Mouse (Mus musculus) thymus, adult 18-20 months (tissue): ENCODE results near the gene Tdg.
"Not testable (repeated sequence)": the region's sequence is repeated elsewhere in the genome, so short reads cannot be mapped to it uniquely, and the experiment has no call there.

Source experiments
- DNase-seq, 2 experiments: peaks; one replicate each; pipeline ENCODE4 v3.0.0; 2022; ENCODE audit warnings: mixed read lengths in 2 of 2

The Tdg gene

DNA sequence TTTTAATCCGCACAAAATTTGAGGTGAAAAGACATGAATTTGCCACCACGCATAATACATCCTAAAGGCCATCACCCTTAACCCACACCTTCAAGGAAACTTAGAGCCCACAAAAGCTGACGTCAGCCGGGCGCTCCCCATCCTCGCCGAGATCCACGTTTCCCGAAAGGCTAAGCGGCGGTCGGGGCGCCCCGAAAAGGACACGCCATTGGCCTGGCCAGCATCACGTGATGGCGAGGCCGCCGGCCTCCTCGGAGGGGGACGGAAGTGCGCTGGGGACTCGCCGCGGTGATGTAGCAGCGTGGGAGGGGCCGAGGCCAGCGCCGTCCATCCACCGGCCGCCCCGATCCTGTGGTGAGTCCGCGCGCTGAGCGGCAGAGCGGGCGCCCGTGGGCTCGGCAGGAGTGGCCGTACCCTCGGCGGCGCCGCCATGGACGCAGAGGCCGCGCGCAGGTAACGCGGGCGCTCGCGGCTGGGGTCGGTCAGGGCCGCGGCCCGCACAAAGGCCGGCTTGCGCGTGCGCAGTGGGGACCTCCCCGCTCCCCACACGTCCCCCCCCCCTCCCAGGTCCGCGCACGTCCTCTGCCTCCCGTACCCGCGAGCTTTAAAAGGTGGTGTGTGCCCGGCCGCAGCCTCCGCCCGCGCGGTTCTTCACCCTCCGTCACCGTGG lies at the start of gene Tdg:
TSS of gene Tdg (plus strand) at position 243 of the 670 bp plus-strand sequence.
- peak; percentile 87 to 92 for DNase-seq

DNA sequence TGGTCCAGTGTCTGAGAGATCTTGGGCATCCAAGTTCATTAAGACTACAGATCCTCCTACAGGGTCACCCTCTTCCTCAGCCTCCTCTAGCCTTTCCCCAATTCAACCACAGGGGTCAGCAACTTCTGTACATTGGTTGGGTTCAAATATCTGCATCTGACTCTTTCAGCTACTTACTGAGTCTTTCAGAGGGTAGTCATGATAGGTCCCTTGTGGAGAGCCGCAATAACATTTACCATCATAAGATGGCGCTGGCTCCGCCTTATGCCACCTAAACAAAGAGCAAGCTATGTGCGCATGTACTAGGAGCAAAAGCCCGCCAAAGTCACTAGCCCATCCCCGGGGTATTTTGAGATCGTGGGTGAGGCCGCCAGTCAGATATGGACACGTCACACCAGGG lies 40.0 kb upstream of the Tdg start:
- not testable (repeated sequence) for DNase-seq

DNA sequence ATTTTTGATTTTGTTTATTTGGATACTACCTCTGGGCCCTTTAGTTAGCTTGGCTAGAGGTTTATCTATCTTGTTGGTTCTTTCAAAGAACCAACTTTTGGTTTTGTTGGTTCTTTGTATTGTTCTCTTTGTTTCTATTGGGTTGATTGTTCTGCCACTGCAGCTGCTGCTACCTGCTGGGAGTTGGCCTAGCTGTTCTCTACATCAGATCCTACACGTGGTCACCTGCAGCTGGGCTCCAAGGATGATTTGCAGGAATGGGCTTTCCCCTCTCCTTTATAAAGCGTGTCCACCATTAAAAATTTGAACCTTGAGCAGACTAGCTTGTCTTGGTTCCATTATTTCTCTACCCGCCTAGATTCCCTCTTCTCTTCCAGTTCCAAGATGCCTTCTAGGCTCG lies 35.2 kb upstream of the Tdg start:
- DNase-seq: not testable (repeated sequence)

DNA sequence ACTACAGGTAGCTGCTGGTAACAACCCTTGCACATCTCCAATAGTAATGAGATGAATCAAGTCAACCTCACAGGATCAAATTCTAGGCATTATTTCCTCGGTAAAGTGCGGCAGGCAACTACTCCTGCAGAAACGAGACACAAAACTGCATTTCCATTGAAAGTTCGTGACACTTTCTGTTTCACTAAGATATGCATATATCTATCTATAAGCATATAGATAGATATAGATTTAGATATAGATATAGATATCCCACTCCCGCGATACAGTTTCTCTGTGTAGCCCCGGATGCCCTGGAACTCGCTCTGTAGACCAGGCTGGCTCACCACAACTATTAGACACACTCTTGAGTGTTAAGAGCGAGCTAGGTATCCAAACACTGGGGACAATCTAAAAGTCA lies 7.4 kb upstream of the Tdg start:
- DNase-seq: no peak

DNA sequence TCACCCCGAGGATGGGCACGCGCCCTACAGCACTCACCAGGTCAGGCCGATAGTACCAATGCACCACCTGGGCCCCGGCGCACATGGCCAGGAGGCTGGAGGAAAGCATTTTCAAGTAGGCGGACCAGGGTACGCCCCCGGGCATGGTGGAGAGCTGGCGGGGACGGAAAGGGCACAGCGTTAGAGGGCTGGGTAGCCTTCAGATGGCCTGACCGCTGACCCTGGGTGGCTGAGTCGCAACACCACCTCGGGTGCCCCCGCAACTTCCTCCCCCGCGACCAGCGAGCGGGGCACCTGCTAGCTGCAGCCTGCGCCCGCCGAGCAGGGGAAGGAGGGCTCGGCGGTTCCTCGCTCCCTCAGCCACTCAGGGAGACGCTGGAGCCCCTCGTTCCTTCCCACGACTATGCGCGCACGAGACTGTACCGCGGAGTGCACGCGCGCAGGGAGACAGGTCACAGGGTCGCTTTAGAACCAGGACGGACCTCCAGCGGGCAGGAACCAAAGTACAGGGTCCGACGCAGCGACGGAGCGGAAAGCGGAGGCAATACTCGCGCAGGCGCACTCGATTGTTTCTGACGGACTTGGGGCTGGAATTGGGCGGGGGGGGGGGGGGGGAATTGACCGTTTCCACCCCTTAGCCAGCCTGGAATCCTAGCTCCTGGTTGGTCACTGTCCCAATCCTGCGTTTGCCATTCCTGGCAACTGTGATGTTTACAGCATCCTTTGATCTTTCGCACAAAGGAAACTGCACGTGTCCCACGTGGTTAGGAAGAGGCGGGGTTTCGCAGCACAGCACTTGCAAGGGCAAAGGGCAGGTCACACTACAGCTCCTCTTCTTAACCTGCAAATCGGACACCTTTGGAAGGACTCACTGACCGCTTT lies 6.7 kb upstream of the Tdg start, which contains the start of gene 1190007I07Rik:
TSS of gene 1190007I07Rik (minus strand) at position 558 of the 882 bp plus-strand sequence.
- DNase-seq: peak; percentile 65 to 78

DNA sequence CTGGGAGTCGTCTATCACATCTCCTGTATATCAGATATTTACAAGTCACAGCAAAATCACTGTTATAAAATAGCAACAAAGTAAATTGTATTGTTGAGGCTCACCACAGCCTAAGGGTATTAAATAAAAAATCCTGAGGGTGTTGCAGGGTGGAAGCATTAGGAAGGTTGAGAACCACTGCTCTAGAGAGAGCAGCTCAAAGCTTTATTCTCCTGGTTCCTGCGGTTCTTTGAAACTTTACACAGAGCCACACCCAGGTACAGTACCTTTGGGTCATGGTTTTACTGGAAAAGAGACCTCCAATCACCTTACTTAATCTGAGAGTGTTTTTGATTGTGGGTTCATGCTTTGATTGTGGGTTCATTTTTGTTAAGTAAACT lies 6.1 kb upstream of the Tdg start:
- not testable (repeated sequence) for DNase-seq

DNA sequence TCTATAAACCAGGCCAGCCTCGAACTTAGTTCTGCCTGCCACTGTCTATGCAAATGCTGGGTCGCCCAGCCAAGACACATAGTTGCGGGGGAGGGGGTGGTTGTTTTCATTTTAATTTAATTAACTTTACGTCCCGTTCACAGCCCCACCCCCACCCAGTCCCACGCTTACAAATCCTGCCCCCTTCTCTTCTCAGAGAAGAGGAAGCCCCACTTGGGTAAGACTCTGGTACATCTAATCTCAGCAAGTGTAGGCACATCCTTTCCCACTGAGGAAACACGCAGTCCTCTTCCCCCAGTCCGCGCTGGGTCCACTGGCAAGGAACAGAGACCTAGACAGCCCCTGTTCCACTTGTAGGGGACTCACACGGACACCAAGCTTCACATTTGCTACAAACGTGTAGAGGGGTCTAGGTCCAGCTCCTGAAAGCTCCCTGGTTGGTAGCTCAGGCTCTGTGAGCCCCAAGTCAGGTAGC lies 480 bp upstream of the Tdg start:
- peak in 1 of 2 experiments; percentile 33 for DNase-seq

DNA sequence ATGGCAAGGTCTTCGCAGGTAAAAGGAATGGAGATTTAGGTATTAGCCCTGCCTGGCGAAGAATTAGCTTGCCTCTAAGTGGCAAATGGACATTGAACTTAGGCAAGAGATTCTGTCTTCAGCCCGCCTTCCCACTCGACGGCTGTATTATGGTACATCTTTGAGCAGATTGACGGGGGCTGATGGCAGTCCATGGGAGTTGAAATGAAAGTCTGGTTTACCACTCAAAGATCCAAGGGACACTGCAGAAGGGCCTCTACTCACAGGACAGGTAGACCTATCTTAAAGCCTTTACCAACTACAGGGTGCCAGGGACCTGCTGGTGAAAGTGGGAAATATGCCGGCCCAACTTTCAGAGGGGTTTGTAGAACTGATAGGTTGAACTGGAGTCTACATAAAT lies 869 bp downstream of the Tdg start:
- no peak for DNase-seq

DNA sequence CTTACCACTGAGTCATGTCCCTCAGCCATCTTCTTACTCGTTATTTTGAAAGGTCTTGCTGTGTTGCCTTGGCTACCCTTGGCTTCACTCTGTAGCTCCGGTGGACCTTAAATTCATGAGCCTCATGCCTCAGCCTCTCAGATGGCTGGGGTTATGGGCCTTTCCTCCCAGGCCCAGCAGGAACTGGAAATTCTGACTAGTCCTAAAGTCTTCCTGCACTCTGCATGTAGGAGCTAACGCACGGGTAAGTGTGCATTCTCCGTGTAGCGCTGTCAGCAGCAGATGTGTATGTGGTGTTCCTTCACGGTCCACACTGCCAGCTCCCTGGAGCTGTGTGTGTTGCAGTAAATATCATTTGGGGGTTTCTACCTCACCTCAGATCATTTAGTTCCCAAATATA lies 1.5 kb downstream of the Tdg start:
- DNase-seq: no peak

DNA sequence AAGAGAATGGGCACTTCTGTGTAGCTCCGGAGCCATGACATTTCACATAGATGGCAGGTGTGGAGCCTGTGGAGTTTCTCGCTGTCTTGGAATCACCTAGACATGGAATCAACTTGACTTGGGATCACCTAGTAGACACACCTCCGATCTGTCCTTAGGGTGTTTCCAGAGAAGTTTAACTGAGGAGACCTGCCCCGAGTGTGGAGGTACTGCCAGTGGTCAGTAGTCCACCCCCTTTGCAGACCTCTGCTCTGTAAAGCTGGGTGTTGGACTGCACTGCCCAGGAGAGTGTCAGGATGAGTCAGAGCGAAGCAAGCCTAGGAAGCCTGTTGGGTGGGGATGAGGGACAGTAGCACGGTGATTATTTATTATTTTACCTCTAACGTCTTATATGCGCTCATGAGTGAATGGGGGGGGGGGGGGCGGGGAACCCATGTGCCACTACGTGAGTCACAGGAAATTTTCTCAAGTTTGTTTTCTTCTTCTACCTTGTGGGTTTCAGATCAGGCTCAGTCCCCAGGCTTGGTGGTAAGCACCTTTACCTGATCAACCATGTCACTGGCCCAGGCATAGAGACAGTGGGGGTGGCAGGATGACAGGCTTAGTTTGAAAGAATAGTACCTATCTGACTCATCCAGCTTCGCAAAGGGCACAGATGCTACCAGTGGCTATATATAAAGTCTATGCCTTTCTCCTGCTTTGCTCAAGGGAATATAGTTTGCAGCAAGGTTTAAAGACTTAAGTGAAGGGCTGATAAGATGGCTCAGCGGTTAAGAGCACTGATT lies 3.1 kb downstream of the Tdg start:
- DNase-seq: no peak

DNA sequence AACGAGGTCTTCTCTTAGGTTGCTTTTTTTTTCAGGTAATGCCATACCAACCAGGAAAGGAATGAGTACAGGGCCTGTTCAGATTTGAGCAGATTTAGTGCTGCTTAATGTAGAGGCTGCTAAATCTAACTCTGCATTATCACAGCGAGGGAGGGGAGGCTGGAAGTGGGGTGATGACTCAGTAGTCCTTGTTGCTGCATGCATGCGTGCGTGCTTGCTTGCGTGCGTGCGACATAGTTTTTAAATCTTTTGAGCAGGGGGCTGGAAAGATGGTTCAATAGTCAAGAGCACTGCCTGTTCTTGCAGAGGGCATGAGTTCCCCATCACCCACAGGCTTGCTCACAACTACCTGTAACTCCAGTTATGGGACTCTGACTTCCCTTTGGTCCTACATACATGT lies 4.7 kb downstream of the Tdg start:
- no peak for DNase-seq

DNA sequence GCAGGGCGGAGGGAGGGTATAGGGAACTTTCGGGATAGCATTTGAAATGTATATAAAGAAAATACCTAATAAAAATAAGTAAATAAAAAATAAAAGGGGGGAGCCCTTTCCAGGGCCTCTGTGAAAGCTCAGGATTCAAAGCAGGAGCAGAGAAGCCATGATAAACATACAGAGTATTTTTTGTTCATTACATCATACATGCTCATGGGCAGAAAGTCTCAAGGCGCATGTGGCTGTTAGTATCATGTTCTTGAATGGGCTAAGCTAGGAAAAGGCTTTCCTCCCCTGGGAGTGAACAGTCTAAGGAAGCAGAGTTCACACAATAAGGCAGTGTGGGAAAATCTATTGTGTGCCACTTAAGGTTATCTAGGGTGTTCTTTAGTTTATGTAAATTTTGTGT lies 6.7 kb downstream of the Tdg start:
- no peak for DNase-seq

DNA sequence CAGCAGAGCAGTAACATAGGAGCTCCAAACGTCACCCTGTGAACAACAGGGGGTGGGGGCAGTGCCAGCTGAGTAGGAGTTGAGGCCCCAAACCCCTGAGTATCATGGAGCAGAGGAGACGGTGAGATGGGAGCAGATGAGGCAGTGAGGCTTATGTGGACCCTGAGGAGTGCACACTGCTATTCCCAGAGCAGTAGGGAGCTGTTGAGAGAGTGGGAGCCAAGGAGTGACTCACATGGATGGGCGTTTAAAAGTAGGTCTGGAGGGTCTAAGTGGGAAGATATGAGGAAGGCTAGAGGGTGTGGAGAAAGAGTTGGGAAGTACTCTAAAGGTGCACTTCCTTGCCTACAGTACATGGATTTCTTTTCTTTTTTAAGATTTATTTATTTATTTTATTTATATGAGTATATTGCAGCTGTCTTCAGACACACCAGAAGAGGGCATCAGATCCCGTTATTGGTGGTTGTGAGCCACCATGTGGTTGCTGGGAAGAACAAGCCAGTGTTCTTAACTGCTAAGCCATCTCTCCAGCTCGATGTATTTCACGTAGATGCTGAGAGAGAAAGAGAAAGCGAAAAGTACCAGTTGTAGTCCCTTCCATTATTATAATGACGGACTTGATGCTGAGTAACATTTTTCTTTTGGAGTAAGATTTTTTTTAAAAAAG lies 9.5 kb downstream of the Tdg start:
- no peak for DNase-seq

DNA sequence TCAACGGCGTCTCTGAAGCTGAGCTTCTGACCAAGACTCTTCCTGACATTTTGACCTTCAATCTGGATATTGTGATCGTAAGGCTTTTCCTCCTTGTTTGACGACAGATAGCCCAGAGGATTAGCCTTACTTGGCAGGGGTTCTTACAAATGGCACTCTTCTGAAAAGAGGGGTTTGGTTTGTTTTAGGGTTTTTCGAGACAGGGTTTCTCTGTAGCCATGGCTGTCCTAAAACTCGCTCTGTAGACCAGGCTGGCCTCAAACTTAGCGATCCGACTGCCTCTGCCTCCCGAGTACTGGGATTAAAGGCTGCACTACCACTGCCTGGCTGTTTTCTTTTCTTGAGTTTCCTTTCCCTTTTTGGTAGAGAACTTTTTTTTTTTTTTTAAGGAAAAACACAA lies 11.9 kb downstream of the Tdg start:
- DNase-seq: no peak

DNA sequence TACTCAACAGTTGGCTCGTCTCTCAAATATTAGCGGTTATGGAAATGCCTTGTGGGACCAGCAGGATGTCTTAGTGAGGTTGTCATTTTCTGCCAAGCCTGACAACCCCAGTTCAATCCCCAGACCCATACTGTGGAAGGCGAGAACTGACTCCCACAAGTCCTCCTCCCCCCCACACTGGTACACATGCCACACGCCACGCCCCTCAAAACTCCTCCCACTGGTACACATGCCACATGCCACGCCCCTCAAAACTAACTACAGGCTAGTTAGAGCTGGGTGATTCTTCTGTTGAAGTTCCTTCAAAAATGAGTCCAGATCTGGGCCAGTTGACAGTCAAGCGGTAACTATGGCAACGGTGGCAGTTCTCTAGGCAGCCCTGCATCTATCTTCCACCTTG lies 16.5 kb downstream of the Tdg start:
- DNase-seq: no peak

DNA sequence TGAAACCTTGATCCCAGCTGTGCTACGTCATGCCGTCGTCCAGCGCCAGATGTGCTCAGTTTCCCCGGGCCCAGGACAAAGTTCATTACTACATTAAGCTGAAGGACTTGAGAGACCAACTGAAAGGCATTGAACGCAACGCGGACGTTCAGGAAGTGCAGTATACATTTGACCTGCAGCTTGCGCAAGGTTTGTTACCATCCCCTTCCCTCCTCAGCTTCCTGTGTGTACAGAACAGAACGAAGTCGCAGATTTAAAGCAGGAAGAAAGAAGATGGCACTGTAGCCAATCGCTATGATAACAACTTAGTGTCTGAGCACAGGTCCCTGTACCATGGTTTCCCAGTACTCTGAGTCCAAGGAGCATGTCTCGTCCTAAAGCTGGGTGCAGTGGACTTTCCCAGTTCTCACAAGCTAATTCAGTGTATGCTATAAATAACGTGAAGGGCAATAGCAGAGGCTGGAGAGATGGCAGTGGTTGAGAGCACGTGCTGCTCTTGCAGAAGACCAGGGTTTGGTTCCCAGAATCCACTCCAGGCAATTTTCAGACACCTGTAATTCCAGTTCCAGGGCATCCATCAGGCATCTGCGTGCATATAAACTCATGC lies 17.7 kb downstream of the Tdg start:
- no peak for DNase-seq

DNA sequence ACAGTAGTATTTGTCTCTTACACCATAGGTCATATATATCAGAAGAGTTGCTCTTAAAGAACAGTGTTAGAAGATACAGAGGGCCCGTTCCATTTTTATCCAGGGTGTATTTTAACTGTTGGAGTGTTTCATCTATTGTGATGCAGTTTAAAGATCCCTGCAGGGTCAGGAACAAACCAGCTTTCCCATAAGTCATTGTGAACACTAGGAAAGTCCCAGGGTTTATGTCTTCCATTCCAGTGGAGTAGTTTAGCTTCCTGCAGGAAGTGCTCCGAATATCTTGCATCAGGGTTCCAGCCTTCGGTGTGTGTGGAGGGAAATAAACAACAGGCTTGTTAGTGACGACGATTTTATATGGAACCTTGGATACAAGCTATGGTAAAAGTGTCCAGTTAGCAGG lies 21.6 kb downstream of the Tdg start:
- DNase-seq: no peak

DNA sequence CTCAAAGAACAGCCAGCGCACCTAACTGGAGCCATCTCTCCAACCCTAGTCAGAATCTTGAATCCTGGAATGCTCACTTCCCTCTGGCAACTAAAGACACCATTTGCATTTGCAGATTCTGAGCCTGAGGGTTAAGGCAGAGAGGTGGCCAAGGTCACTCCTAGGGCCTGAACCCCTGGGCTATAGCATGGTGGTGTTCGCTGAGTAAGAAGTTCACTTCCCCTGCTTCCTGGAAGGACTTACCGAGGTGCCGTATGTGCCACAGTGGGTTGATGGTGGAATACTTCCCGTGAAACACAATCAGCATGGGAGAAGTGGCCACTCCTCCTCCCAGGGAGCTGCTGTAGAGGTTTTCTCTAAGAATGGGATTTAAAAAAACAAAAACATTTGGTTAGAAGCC lies 23.0 kb downstream of the Tdg start:
- no peak for DNase-seq

DNA sequence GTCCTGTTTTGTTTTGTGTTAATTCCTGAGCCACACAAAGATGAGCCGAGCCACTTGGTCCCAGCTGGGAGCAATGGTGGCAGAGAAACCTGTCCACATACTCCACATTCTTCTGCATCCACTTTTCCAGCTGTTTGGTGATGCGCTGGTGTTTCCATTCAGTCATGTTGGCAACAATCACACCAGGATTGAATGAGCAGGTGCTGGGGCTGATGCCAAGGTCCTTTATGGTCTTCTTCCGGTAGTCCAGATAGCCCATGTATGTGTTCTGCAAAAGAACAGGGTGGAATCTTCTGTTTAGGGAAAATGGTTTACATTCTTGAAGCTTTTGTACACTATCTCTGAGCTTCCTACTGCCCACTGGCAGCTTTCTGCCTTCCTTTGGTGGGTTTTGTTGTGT lies 25.0 kb downstream of the Tdg start:
- DNase-seq: no peak

DNA sequence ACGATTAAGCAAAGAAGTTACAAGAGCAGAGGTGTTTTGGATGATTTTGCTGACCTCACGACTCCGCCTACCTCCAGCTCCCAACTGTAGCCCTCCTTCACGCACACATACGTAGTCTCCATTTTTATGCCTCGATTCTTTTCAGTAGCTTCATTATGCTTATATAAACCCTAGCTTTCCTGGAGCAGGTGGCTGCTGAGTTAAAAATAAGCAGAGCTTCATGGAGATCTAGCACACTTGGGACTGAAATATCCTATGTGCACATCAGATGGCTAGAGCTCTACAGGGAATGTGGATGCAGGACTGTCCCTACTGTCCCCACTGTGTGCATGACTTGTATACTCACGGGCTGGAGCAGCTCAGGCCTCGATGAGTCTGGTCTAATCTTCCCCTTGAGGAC lies 32.2 kb downstream of the Tdg start:
- DNase-seq: peak; percentile 13 to 26

DNA sequence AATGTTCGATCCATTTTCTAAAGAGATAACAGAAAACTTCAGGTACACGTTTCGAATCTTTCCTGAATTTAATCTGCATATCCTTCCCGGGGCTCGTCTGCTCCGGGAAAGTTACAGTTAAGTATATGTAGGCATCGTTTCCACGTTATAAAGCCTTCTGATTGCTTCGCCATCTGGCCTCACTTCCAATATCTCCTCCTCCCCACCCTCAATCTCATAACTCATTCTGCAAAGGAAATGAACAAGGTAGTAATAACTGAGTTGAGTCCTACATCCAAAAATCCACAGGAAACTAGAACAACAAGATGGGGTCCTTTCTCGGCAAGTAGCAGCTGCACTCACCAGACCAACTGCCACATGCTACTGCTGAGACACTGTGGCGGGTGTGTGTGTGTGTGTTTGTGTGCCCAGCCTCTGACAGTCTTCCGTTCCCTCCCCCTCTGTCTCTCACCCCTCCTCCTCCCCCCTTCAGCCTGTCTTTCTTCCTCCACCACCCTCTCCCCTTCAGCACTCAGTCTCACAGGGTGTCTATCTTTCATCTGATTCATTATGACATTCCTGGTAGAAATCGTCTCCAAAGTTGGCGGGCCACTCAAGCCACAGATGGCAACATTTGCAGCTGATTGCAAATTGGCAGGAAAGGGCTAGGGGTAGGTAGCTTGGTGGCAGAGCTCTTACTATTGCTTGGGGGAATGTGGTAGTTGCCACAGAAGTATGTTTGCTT lies 32.8 kb downstream of the Tdg start:
- peak; percentile 42 to 70 for DNase-seq

DNA sequence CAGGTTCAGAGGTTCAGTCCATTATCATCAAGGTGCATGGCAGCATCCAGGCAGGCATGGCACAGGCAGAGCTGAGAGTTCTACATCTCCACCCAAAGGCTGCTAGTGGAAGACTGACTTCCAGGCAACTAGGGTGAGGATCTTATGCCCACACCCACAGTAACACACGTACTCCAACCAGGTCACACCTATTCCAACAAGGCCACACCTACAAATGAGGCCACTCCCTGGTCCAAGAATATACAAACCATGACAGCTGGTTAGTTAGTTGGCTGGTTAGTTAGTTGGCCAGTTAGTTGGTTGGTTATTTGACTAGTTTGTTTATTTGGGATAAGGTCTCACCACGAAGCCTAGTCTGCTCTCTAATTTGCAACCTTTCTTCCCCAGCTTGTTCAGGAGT lies 33.7 kb downstream of the Tdg start:
- no peak for DNase-seq
